Mouse (Mus musculus) CH12.LX (cell line): ENCODE data around the gene Cacna1a. TPM values are rescaled to one million over a fixed set of nuclear protein-coding genes. Genes with fewer than 3 reads are reported as not detected.

Experiments
- DNase-seq: peaks from one replicate; pipeline ENCODE4 v3.0.0-alpha.2; 2013; ENCODE audit errors: extremely low read depth
- H3K27ac ChIP-seq: 2 replicates; pipeline ENCODE4 v1.5.1; 2012; ENCODE audit warnings: low read depth, mild to moderate bottlenecking, control low read depth, moderate library complexity; ENCODE audit not compliant: insufficient read depth
- H3K27me3 ChIP-seq: replicated peaks from 2 replicates; pipeline ENCODE3; 2012; ENCODE audit warnings: inconsistent platforms
- H3K36me3 ChIP-seq, 2 experiments: replicated peaks in 1 of 2; 2 replicates each; pipeline versions ENCODE3 to v1.6.1; 2012; ENCODE audit warnings: inconsistent platforms in 1 of 2, low read length in 1 of 2, mild to moderate bottlenecking in 1 of 2, mixed read lengths in 1 of 2, moderate library complexity in 1 of 2; ENCODE audit not compliant: control insufficient read depth in 1 of 2, insufficient read depth in 1 of 2
- H3K4me1 ChIP-seq, 2 experiments: 2 replicates each; pipeline ENCODE4 v1.6.1; 2012; ENCODE audit warnings: inconsistent platforms in 1 of 2, moderate library complexity in 1 of 2; ENCODE audit not compliant: insufficient read depth in 2 of 2, control insufficient read depth in 1 of 2
- H3K4me2 ChIP-seq: 2 replicates; pipeline ENCODE4 v1.6.1; 2012; ENCODE audit warnings: low read depth, mild to moderate bottlenecking, control low read depth; ENCODE audit not compliant: poor library complexity, insufficient read depth, severe bottlenecking
- H3K4me3 ChIP-seq, 3 experiments: fragments of 150-350 bp in 1 of 3; sonication (generic) in 1 of 3; replicated peaks in 1 of 3; 2 replicates each; pipeline versions ENCODE3 to v1.5.1; 2011 to 2012; ENCODE audit warnings: low read depth in 2 of 3, low read length in 2 of 3, mild to moderate bottlenecking in 2 of 3, moderate library complexity in 2 of 3, control low read depth in 1 of 3, improper control_type of control experiment in 1 of 3, inconsistent platforms in 1 of 3, mixed read lengths in 1 of 3; ENCODE audit not compliant: poor library complexity in 1 of 3
- H3K79me2 ChIP-seq: replicated peaks from 2 replicates; pipeline ENCODE4 v1.6.1; 2012; ENCODE audit warnings: mild to moderate bottlenecking, moderate library complexity; ENCODE audit not compliant: control insufficient read depth, poor library complexity, insufficient read depth, severe bottlenecking; ENCODE audit errors: extremely low read depth
- H3K9ac ChIP-seq: 2 replicates; pipeline ENCODE4 v1.6.1; 2012; ENCODE audit warnings: low read depth, mild to moderate bottlenecking, control low read depth, moderate library complexity; ENCODE audit not compliant: insufficient read depth
- H3K9me3 ChIP-seq: replicated peaks from 2 replicates; pipeline ENCODE3; 2012; ENCODE audit warnings: low read length, inconsistent platforms, mixed read lengths
- JUN ChIP-seq: IDR thresholded peaks from 2 replicates; pipeline ENCODE4 v1.6.1; 2011; ENCODE audit warnings: low read depth, mild to moderate bottlenecking, low read length, improper control_type of control experiment, moderate library complexity; ENCODE audit not compliant: insufficient read depth
- MYC ChIP-seq: IDR thresholded peaks from 2 replicates; pipeline ENCODE4 v1.6.1; 2011; ENCODE audit warnings: low read depth, mild to moderate bottlenecking, improper control_type of control experiment, low read length
- NRF1 ChIP-seq: IDR thresholded peaks from 2 replicates; pipeline ENCODE4 v1.6.1; 2014; ENCODE audit warnings: low read depth, mild to moderate bottlenecking, inconsistent platforms, low read length, improper control_type of control experiment, moderate library complexity
- PAX5 ChIP-seq: IDR thresholded peaks from 2 replicates; pipeline ENCODE4 v1.6.1; 2012; ENCODE audit warnings: low read length, inconsistent platforms, mixed read lengths
- TBP ChIP-seq: conservative IDR thresholded peaks from 2 replicates; pipeline ENCODE4 v1.6.1; 2011; ENCODE audit warnings: low read depth, low read length, improper control_type of control experiment
- TCF12 ChIP-seq: IDR thresholded peaks from 2 replicates; pipeline ENCODE4 v1.6.1; 2014; ENCODE audit warnings: low read depth, mild to moderate bottlenecking, inconsistent platforms, low read length, improper control_type of control experiment
- UBTF ChIP-seq: IDR thresholded peaks from 2 replicates; pipeline ENCODE4 v1.6.1; 2012; ENCODE audit warnings: low read depth, mild to moderate bottlenecking, inconsistent platforms, low read length, improper control_type of control experiment, moderate library complexity
- dilution Hi-C: fragments of 300-500 bp; cut with MboI; formaldehyde crosslinking; loops from 2 replicates; pipeline ENCODE4 v1.14.3; 2020; ENCODE audit warnings: low sequenced_read_pairs; ENCODE audit not compliant: extremely low pct_unique_long_range_greater_than_20kb, extremely low pct_ligation_motif_present
- in situ Hi-C: fragments of 300-500 bp; cut with MboI; formaldehyde crosslinking; loops from 3 replicates; pipeline ENCODE4 v1.14.3; 2019; ENCODE audit warnings: low sequenced_read_pairs, low pct_ligation_motif_present, low pct_unique_long_range_greater_than_20kb, mixed read lengths
- polyA plus RNA-seq: library from polyadenylated mRNA; unstranded; fragments of >175 nt; gene quantifications from 2 replicates; pipeline ENCODE4 v1.2.1, GENCODE M21; 2012; ENCODE audit warnings: low read depth; ENCODE audit not compliant: insufficient read length
- total RNA-seq, 2 experiments: library from RNA; depleted of rRNA; stranded (reverse); fragments of 300-350 nt in 1 of 2; fragments of >200 nt in 1 of 2; gene quantifications; 2 replicates each; pipeline ENCODE4 v1.2.3; 2012 to 2014

Cacna1a gene
- total and polyA plus RNA-seq, 3 experiments, result 2.6 to 9.4 (median 6.9) TPM

DNA sequence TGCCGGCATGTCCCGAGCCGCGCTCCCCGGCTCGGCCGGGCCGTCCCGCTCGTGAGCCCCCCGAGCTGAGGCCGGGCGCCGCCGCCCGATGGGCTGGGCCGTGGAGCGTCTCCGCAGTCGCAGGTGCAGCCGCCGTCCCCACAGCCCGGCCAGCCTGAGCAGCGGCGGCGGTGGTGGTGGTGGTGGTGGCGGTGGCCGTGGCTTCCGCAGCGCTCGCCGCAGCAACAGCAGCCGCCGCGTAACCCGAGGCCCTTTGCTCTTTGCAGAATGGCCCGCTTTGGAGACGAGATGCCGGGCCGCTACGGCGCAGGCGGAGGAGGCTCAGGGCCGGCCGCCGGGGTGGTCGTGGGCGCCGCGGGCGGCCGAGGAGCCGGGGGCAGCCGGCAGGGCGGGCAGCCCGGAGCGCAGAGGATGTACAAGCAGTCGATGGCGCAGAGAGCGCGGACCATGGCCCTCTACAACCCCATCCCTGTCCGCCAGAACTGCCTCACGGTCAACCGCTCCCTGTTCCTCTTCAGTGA, 27.2 kb downstream of the Cacna1a start:
- Histone ChIP-seq H3K27ac (no peak overlapping the region), H3K9me3 (peaks cover 16% of the 10 kb centered on the region), H3K79me2 (no peaks in the 10 kb centered on the region), H3K4me3 (no peak overlapping the region), H3K27me3 (peaks cover 79% of the 10 kb centered on the region), H3K4me1 (no peaks in the 10 kb centered on the region), H3K9ac (no peak overlapping the region), H3K4me2 (peak overlapping the region; percentile 41; the same call in 1 of the 2 replicates), H3K36me3 (no peaks in the 10 kb centered on the region)
- dilution Hi-C loops, result no loop called here
- no peak for DNase-seq
- 0 out of 2 replicates have a peak, but pooled peaks have one; percentile 7 for TF ChIP-seq UBTF
- TF ChIP-seq TBP, result no peak
- in situ Hi-C loops, result no loop called here

GRCm38 (mm10) chr8:84416041-84416440, 27.8 kb downstream of the Cacna1a start:
- dilution Hi-C loops, result no loop called here
- no peaks in the 10 kb centered on the region for H3K79me2 ChIP-seq
- H3K4me3 ChIP-seq, result no peak overlapping the region
- no peak overlapping the region for H3K4me2 ChIP-seq
- no peak overlapping the region for H3K27ac ChIP-seq
- in situ Hi-C loops, result no loop called here
- DNase-seq, result no peak
- H3K4me1 ChIP-seq, result no peaks in the 10 kb centered on the region
- no peaks in the 10 kb centered on the region for H3K36me3 ChIP-seq
- no peak for TF ChIP-seq PAX5
- no peak for TF ChIP-seq NRF1
- TF ChIP-seq TCF12, result no peak
- peaks cover 79% of the 10 kb centered on the region for H3K27me3 ChIP-seq
- H3K9me3 ChIP-seq, result peaks cover 16% of the 10 kb centered on the region
- no peak overlapping the region for H3K9ac ChIP-seq

GRCm38 (mm10) chr8:84416915-84417314, 28.7 kb downstream of the Cacna1a start:
- no peak overlapping the region for H3K4me2 ChIP-seq
- dilution Hi-C loops (no loop called here), in situ Hi-C loops (no loop called here)
- no peaks in the 10 kb centered on the region for H3K36me3 ChIP-seq
- H3K27me3 ChIP-seq, result peaks cover 78% of the 10 kb centered on the region
- no peak overlapping the region for H3K4me3 ChIP-seq
- H3K9ac ChIP-seq, result no peak overlapping the region
- H3K27ac ChIP-seq, result no peak overlapping the region
- H3K79me2 ChIP-seq, result no peaks in the 10 kb centered on the region
- TF ChIP-seq JUN, result no peak
- TF ChIP-seq MYC, result no peak
- no peak for DNase-seq
- no peaks in the 10 kb centered on the region for H3K4me1 ChIP-seq
- H3K9me3 ChIP-seq, result peaks cover 16% of the 10 kb centered on the region
